Mouse (Mus musculus): Measurements from ENCODE around the gene Fndc1. TPM values are rescaled to one million over a fixed set of nuclear protein-coding genes. Genes with fewer than 3 reads are reported as not detected.

Gene Fndc1
- 0.64 and 0.82 TPM in 2 replicates for polyA plus RNA-seq (2016; fragmentation: Nextera tagmentation; extraction: Ambion mirVana)

GRCm38 (mm10) chr17:7826819-7827515 is at the start of gene Fndc1:
Gene Fndc1 (minus strand): TSS chr17:7827302.
- Histone ChIP-seq H3K27ac (peak within 1 kb of the TSS; percentile 78), H3K36me3 (replicated peaks) (no peaks in the 10 kb centered on the region), H3K27me3 (ENCODE audit: poor library complexity, severe bottlenecking) (peaks cover 61% of the 10 kb centered on the region), H3K4me3 (peak within 1 kb of the TSS; percentile 69), H3K4me1 (peaks cover 14% of the 10 kb centered on the region), H3K9me3 (no peaks in the 10 kb centered on the region)
- 2% methylated on average over 60 of the region's 60 CpGs for WGBS
- peak; percentile 56 for DNase-seq (ENCODE audit: extremely low spot score, low spot score)

GRCm38 (mm10) chr17:7876541-7876940 is 49.4 kb upstream of the Fndc1 start:
- DNase-seq (ENCODE audit: extremely low spot score, low spot score): no peak
- no peaks in the 10 kb centered on the region for H3K36me3 ChIP-seq (replicated peaks)
- no peaks in the 10 kb centered on the region for H3K27me3 ChIP-seq (ENCODE audit: poor library complexity, severe bottlenecking)
- no peak overlapping the region for H3K4me3 ChIP-seq
- H3K27ac ChIP-seq: no peak overlapping the region
- WGBS: 92% methylated on average over 13 of the region's 13 CpGs
- peaks cover 25% of the 10 kb centered on the region for H3K4me1 ChIP-seq
- H3K9me3 ChIP-seq: no peaks in the 10 kb centered on the region

DNA sequence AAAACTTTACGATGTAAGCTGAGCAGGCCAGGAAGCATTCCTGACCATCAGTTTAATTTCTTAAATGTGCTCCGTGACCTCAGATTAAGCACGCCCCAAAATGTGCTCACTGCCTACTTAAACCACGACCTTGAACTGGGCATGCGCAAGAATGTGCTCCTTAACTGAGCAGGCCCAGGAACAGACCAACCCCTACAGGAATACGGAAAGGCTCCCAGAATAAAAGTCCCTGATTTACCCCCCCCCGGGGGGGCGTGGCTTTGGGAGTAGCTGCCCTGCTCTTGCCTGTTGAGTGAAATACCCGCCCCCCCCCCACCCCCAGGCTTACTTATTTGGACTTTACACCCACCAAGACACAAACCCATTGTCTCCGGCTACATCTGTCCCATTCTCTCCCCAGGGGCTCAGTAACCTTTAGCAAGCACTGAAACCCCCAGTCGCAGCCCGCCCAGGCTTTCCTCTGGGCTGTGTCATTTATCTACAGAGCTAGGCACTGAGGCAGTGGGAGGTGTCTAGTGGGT is 48.9 kb upstream of the Fndc1 start:
- H3K4me3 ChIP-seq: no peak overlapping the region
- H3K36me3 ChIP-seq (replicated peaks): no peaks in the 10 kb centered on the region
- H3K9me3 ChIP-seq: no peaks in the 10 kb centered on the region
- H3K27ac ChIP-seq: peak overlapping the region; percentile 70
- H3K4me1 ChIP-seq: peaks cover 25% of the 10 kb centered on the region
- WGBS: 35% methylated on average over 12 of the region's 12 CpGs
- no peaks in the 10 kb centered on the region for H3K27me3 ChIP-seq (ENCODE audit: poor library complexity, severe bottlenecking)
- peak; percentile 35 for DNase-seq (ENCODE audit: extremely low spot score, low spot score)

DNA sequence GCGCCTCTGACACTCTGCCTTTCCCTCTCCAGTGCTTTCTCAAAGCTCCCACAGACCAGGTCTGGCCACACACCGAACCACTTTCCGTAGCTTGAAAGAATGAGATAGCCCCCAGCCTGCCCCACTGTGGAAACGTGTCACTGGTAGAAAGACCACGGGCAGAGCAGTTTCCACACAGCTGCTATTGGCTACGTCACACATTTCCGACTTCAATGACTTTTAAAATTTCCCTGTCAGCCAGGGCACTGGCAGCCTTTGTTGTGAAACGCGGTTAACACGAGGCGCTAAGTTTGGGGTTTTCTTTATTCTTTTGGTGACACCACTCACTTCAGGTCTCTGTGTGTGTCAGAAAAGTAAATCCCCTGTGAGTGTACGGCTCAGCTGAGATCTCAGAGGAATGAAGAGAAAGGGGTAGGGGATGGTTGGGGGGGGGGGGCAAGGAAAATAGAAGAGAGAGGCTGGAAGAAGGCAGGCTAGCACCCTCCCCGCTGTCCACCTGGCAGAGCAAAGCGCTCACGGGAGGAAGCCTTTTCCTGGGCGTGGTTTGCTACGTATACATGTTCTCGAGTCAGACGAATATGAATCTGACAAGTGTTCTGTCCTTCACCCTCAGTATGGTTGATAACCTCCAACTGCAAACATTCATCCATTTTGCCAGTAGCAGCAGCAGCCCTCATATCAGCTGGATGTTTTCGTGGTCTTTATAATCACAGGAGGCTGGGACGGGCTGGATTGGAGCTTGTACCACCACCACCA is 47.9 kb upstream of the Fndc1 start:
- WGBS: 85% methylated on average over 21 of the region's 21 CpGs

GRCm38 (mm10) chr17:7873382-7873781 is 46.3 kb upstream of the Fndc1 start:
- Histone ChIP-seq H3K9me3 (no peaks in the 10 kb centered on the region), H3K27ac (no peak overlapping the region), H3K4me1 (peaks cover 30% of the 10 kb centered on the region), H3K36me3 (replicated peaks) (no peaks in the 10 kb centered on the region), H3K4me3 (no peak overlapping the region), H3K27me3 (ENCODE audit: poor library complexity, severe bottlenecking) (no peaks in the 10 kb centered on the region)
- 85% methylated on average over 7 of the region's 7 CpGs for WGBS
- no peak for DNase-seq (ENCODE audit: extremely low spot score, low spot score)

More for the DNA sequence above, 47.9 kb upstream of the Fndc1 start:
- Histone ChIP-seq H3K9me3 (no peaks in the 10 kb centered on the region), H3K4me3 (no peak overlapping the region), H3K4me1 (peaks cover 25% of the 10 kb centered on the region), H3K27me3 (ENCODE audit: poor library complexity, severe bottlenecking) (no peaks in the 10 kb centered on the region), H3K36me3 (replicated peaks) (no peaks in the 10 kb centered on the region), H3K27ac (0 out of 2 replicates have a peak overlapping the region, but pooled peaks have one; percentile 48)
- no peak for DNase-seq (ENCODE audit: extremely low spot score, low spot score)

GRCm38 (mm10) chr17:7871800-7872199 is 44.7 kb upstream of the Fndc1 start:
- H3K4me1 ChIP-seq: peaks cover 30% of the 10 kb centered on the region
- no peak for DNase-seq (ENCODE audit: extremely low spot score, low spot score)
- no peak overlapping the region for H3K27ac ChIP-seq
- 89% methylated on average over 10 of the region's 10 CpGs for WGBS
- no peaks in the 10 kb centered on the region for H3K27me3 ChIP-seq (ENCODE audit: poor library complexity, severe bottlenecking)
- H3K36me3 ChIP-seq (replicated peaks): no peaks in the 10 kb centered on the region
- no peaks in the 10 kb centered on the region for H3K9me3 ChIP-seq
- no peak overlapping the region for H3K4me3 ChIP-seq

DNA sequence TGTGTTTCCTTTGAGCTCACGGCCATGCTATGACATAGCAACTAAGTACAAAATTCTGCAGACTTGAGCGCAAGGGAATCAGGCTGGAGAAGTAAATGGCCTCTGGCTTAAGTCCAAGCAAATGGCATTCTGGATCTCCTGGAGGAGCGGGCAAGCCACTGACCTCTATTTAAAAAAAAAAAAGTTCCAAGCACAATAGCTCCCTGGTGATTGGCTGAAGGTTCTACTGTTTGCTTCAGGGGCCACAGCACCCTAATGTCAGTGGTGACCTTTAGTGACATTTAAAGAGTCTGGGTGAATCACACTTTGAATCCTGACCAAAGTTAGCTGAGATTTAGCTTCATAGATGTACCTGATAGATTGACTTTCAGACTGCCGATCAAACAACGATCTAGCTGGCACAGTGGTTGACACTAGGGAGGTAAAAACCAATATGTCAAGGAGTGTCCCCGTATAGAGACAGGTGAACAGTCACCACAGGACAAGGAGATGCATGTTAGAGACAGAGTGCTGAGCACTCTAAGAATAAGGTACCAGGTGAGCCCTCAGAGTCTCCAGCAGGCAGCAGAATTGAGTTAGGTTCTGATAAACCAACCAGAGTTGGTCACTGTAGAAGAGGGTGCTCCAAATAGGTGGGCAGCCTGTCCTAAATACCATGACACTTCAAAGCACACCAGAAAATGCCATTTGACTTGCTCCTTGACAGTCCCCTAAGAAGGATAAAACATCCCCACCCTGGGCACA is 43.9 kb upstream of the Fndc1 start:
- H3K27ac ChIP-seq: no peak overlapping the region
- H3K9me3 ChIP-seq: no peaks in the 10 kb centered on the region
- WGBS: 88% methylated on average over 6 of the region's 6 CpGs
- H3K27me3 ChIP-seq (ENCODE audit: poor library complexity, severe bottlenecking): no peaks in the 10 kb centered on the region
- no peaks in the 10 kb centered on the region for H3K36me3 ChIP-seq (replicated peaks)
- no peak for DNase-seq (ENCODE audit: extremely low spot score, low spot score)
- no peak overlapping the region for H3K4me3 ChIP-seq
- peaks cover 27% of the 10 kb centered on the region for H3K4me1 ChIP-seq

- no peaks in the 10 kb centered on the region for H3K9me3 ChIP-seq
- no peaks in the 10 kb centered on the region for H3K27me3 ChIP-seq (ENCODE audit: poor library complexity, severe bottlenecking)
- no peak overlapping the region for H3K4me3 ChIP-seq
- H3K27ac ChIP-seq: peak overlapping the region; percentile 35; the same call in 1 of the 2 replicates
- DNase-seq (ENCODE audit: extremely low spot score, low spot score): no peak
- WGBS: 78% methylated on average over 7 of the region's 7 CpGs
- H3K36me3 ChIP-seq (replicated peaks): no peaks in the 10 kb centered on the region
- H3K4me1 ChIP-seq: peaks cover 10% of the 10 kb centered on the region
These were observed 42.0 kb upstream of the Fndc1 start for GRCm38 (mm10) chr17:7869114-7869513.

DNA sequence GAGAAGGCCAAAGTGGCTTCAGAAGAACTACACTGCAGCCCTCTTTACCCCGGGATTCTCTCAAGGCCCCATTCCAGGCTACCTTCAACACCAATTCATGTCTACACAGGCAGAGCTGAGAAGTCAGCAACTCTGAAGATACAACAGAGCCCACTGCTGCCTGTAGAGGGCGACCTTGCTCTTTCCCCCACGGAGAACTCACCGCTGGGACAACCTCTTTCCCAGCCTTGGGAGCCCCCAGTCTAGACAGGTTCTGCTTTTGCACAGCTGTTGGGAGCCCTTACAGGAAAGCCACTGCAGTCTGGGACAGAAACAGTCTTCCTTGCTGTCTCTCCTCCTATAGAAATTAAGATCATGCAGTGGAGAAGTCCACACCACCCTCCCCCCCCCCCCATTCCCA is 41.5 kb upstream of the Fndc1 start:
- 13% methylated on average over 4 of the region's 4 CpGs for WGBS
- peak; percentile 51 for DNase-seq (ENCODE audit: extremely low spot score, low spot score)
- Histone ChIP-seq H3K27me3 (ENCODE audit: poor library complexity, severe bottlenecking) (no peaks in the 10 kb centered on the region), H3K4me1 (peaks cover 10% of the 10 kb centered on the region), H3K27ac (peak overlapping the region; percentile 35; the same call in 1 of the 2 replicates), H3K4me3 (no peak overlapping the region), H3K9me3 (no peaks in the 10 kb centered on the region), H3K36me3 (replicated peaks) (no peaks in the 10 kb centered on the region)

GRCm38 (mm10) chr17:7864740-7865139 is 37.6 kb upstream of the Fndc1 start:
- WGBS: 20% methylated on average over 7 of the region's 7 CpGs
- no peaks in the 10 kb centered on the region for H3K36me3 ChIP-seq (replicated peaks)
- DNase-seq (ENCODE audit: extremely low spot score, low spot score): peak; percentile 30
- no peak overlapping the region for H3K27ac ChIP-seq
- H3K4me3 ChIP-seq: no peak overlapping the region
- H3K9me3 ChIP-seq: no peaks in the 10 kb centered on the region
- no peaks in the 10 kb centered on the region for H3K27me3 ChIP-seq (ENCODE audit: poor library complexity, severe bottlenecking)
- peaks cover 5% of the 10 kb centered on the region for H3K4me1 ChIP-seq

GRCm38 (mm10) chr17:7863745-7864144 is 36.6 kb upstream of the Fndc1 start:
- Histone ChIP-seq H3K4me1 (peaks cover 2% of the 10 kb centered on the region), H3K9me3 (no peaks in the 10 kb centered on the region), H3K27me3 (ENCODE audit: poor library complexity, severe bottlenecking) (no peaks in the 10 kb centered on the region), H3K36me3 (replicated peaks) (no peaks in the 10 kb centered on the region), H3K4me3 (no peak overlapping the region), H3K27ac (no peak overlapping the region)
- DNase-seq (ENCODE audit: extremely low spot score, low spot score): peak; percentile 72
- 31% methylated on average over 4 of the region's 4 CpGs for WGBS

GRCm38 (mm10) chr17:7860845-7861360 is 33.8 kb upstream of the Fndc1 start:
- WGBS: 72% methylated on average over 8 of the region's 8 CpGs
- DNase-seq (ENCODE audit: extremely low spot score, low spot score): no peak
- no peak overlapping the region for H3K4me3 ChIP-seq
- peaks cover 16% of the 10 kb centered on the region; the same call in 1 of the 2 replicates for H3K4me1 ChIP-seq
- H3K27me3 ChIP-seq (ENCODE audit: poor library complexity, severe bottlenecking): no peaks in the 10 kb centered on the region
- no peaks in the 10 kb centered on the region for H3K36me3 ChIP-seq (replicated peaks)
- no peaks in the 10 kb centered on the region for H3K9me3 ChIP-seq
- H3K27ac ChIP-seq: no peak overlapping the region
